Mouse (Mus musculus): ENCODE measurements around the gene Rpl28. TPM values are rescaled to one million over a fixed set of nuclear protein-coding genes. Genes with fewer than 3 reads are reported as not detected.

The Rpl28 gene
- polyA plus RNA-seq, 1 experiment: 176 TPM

GRCm38 (mm10) chr7:4749169-4749568 lies 43.5 kb upstream of the Rpl28 start:
- no peak overlapping the region for H3K27ac ChIP-seq (ENCODE audit: control insufficient read depth, insufficient read depth, low read depth, low read length)
- peak; percentile 22; the same call in 1 of the 2 replicates for TF ChIP-seq POLR2A (IDR thresholded peaks at IDR 0.05; ENCODE audit: control insufficient read depth, low read depth, low read length)
- TF ChIP-seq CTCF (IDR thresholded peaks at IDR 0.05; ENCODE audit: control insufficient read depth, insufficient read depth, insufficient replicate concordance, low read depth, low read length): no peak
- peaks cover 9% of the 10 kb centered on the region for H3K4me1 ChIP-seq (ENCODE audit: control insufficient read depth, insufficient read depth, low read length)
- H3K36me3 ChIP-seq (ENCODE audit: control insufficient read depth, insufficient read depth, low read length): no peaks in the 10 kb centered on the region; the same call in 1 of the 2 replicates
- H3K27me3 ChIP-seq (ENCODE audit: control insufficient read depth, insufficient read depth, low read length): no peaks in the 10 kb centered on the region
- H3K4me3 ChIP-seq (ENCODE audit: control insufficient read depth, low read depth, low read length): no peak overlapping the region

DNA sequence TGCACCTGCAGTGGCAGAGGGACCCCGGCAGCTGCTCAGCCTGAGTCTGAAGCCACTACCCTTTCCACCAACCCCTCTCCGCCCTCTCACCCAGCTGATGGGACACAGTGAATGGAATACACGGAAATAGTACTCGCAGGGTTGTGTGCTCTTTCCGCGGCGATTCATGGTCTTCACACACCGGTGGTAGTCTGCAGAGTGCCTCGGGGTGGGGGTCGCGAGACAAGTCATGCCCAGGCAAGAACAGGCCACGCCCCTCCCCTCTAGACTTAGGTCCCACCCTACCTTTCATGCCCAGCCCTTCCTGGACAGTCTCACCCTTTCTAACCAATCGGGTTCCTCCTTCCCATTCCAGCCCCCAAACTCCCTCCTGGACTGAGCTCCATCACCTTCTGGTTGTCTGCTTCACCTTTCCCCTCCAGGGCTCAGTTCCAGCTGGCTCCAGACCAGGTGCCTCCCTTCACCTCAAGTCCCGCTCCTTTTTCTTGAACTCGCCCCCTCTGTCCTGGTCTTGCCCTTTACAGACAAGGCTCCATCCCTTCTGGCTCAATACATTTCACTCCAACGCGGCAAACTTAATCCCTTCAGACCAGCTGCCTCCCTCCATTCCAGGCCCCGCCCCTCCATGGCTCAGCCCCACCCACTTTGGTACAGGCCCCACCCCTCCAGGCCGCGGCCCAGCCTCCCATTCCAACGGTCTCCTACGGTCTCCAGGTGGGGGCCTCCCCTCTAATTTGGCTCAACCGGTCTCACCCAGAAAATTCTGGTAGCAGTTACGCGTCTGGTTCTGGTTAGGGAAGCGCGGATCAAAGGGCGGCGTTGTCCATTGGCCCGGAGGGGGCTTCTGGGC lies 40.5 kb upstream of the Rpl28 start:
- Histone ChIP-seq H3K4me3 (ENCODE audit: control insufficient read depth, low read depth, low read length) (peak overlapping the region; percentile 87), H3K36me3 (ENCODE audit: control insufficient read depth, insufficient read depth, low read length) (no peaks in the 10 kb centered on the region; the same call in 1 of the 2 replicates), H3K27me3 (ENCODE audit: control insufficient read depth, insufficient read depth, low read length) (no peaks in the 10 kb centered on the region), H3K27ac (ENCODE audit: control insufficient read depth, insufficient read depth, low read depth, low read length) (peak overlapping the region; percentile 87), H3K4me1 (ENCODE audit: control insufficient read depth, insufficient read depth, low read length) (peaks cover 9% of the 10 kb centered on the region)
- TF ChIP-seq CTCF (IDR thresholded peaks at IDR 0.05; ENCODE audit: control insufficient read depth, insufficient read depth, insufficient replicate concordance, low read depth, low read length) (no peak), POLR2A (IDR thresholded peaks at IDR 0.05; ENCODE audit: control insufficient read depth, low read depth, low read length) (no peak)

GRCm38 (mm10) chr7:4752821-4753570 lies 39.7 kb upstream of the Rpl28 start, which contains the start of gene Cox6b2:
Gene Cox6b2 (minus strand): TSS chr7:4753094.
- TF ChIP-seq CTCF (IDR thresholded peaks at IDR 0.05; ENCODE audit: control insufficient read depth, insufficient read depth, insufficient replicate concordance, low read depth, low read length): no peak
- peak; percentile 92 for TF ChIP-seq POLR2A (IDR thresholded peaks at IDR 0.05; ENCODE audit: control insufficient read depth, low read depth, low read length)
- peak within 1 kb of the TSS; percentile 87 for H3K27ac ChIP-seq (ENCODE audit: control insufficient read depth, insufficient read depth, low read depth, low read length)
- H3K36me3 ChIP-seq (ENCODE audit: control insufficient read depth, insufficient read depth, low read length): no peaks in the 10 kb centered on the region; the same call in 1 of the 2 replicates

GRCm38 (mm10) chr7:4759670-4760069 lies 33.0 kb upstream of the Rpl28 start:
- no peaks in the 10 kb centered on the region for H3K4me1 ChIP-seq (ENCODE audit: control insufficient read depth, insufficient read depth, low read length)
- H3K36me3 ChIP-seq (ENCODE audit: control insufficient read depth, insufficient read depth, low read length): no peaks in the 10 kb centered on the region
- no peak overlapping the region for H3K4me3 ChIP-seq (ENCODE audit: control insufficient read depth, low read depth, low read length)
- no peak overlapping the region for H3K27ac ChIP-seq (ENCODE audit: control insufficient read depth, insufficient read depth, low read depth, low read length)
- H3K27me3 ChIP-seq (ENCODE audit: control insufficient read depth, insufficient read depth, low read length): no peaks in the 10 kb centered on the region
- TF ChIP-seq POLR2A (IDR thresholded peaks at IDR 0.05; ENCODE audit: control insufficient read depth, low read depth, low read length) (no peak), CTCF (IDR thresholded peaks at IDR 0.05; ENCODE audit: control insufficient read depth, insufficient read depth, insufficient replicate concordance, low read depth, low read length) (no peak)

More at GRCm38 (mm10) chr7:4752821-4753570, 39.7 kb upstream of the Rpl28 start, which contains the start of gene Cox6b2:
- no peaks in the 10 kb centered on the region for H3K27me3 ChIP-seq (ENCODE audit: control insufficient read depth, insufficient read depth, low read length)
- peak within 1 kb of the TSS; percentile 87 for H3K4me3 ChIP-seq (ENCODE audit: control insufficient read depth, low read depth, low read length)
- H3K4me1 ChIP-seq (ENCODE audit: control insufficient read depth, insufficient read depth, low read length): peaks cover 9% of the 10 kb centered on the region

DNA sequence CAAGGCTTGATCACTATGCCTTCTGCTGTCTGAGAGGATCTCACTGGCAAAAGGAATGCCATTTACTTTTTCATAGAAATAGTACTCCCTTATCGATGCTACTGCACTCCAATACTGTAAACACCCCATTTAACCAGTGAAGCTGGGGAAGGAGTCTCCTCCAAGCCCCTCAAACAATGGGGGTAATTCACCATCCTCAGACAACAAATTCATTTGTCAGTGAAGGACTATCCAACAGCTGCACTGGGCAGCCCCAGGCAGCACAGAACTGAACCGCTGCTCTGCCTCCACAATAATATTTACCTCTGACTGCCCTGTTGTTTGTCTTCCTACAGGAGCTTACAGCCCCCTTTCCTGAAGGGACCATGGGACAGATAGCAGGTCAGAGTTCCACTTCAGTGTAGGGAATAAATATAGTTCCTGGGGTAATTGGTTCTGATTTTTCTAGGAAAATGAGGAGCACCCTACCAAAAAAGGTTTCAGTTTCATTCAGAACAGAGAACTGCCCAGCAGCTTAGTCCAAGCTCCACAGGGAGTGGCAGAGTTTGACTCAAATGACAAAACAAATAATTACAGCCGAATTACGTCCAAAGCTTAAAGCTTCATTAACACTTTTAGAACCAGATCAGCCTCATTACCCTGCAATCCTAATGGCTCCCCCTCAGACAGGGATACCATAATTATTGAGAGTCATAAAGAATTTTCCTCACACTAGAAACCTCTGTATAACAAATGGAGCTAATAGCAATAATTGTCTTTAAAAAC lies 27.5 kb upstream of the Rpl28 start:
- H3K36me3 ChIP-seq (ENCODE audit: control insufficient read depth, insufficient read depth, low read length): no peaks in the 10 kb centered on the region
- TF ChIP-seq POLR2A (IDR thresholded peaks at IDR 0.05; ENCODE audit: control insufficient read depth, low read depth, low read length) (no peak), CTCF (IDR thresholded peaks at IDR 0.05; ENCODE audit: control insufficient read depth, insufficient read depth, insufficient replicate concordance, low read depth, low read length) (no peak)
- H3K27ac ChIP-seq (ENCODE audit: control insufficient read depth, insufficient read depth, low read depth, low read length): no peak overlapping the region
- H3K27me3 ChIP-seq (ENCODE audit: control insufficient read depth, insufficient read depth, low read length): no peaks in the 10 kb centered on the region
- no peaks in the 10 kb centered on the region for H3K4me1 ChIP-seq (ENCODE audit: control insufficient read depth, insufficient read depth, low read length)
- no peak overlapping the region for H3K4me3 ChIP-seq (ENCODE audit: control insufficient read depth, low read depth, low read length)

- Histone ChIP-seq H3K27ac (ENCODE audit: control insufficient read depth, insufficient read depth, low read depth, low read length) (peak within 1 kb of the TSS; percentile 23), H3K36me3 (ENCODE audit: control insufficient read depth, insufficient read depth, low read length) (no peaks in the 10 kb centered on the region), H3K4me1 (ENCODE audit: control insufficient read depth, insufficient read depth, low read length) (peaks cover 8% of the 10 kb centered on the region), H3K27me3 (ENCODE audit: control insufficient read depth, insufficient read depth, low read length) (no peaks in the 10 kb centered on the region), H3K4me3 (ENCODE audit: control insufficient read depth, low read depth, low read length) (peak within 1 kb of the TSS; percentile 91)
- TF ChIP-seq CTCF (IDR thresholded peaks at IDR 0.05; ENCODE audit: control insufficient read depth, insufficient read depth, insufficient replicate concordance, low read depth, low read length) (no peak), POLR2A (IDR thresholded peaks at IDR 0.05; ENCODE audit: control insufficient read depth, low read depth, low read length) (peak; percentile 65; the same call in 1 of the 2 replicates)
These were observed 21.5 kb upstream of the Rpl28 start, which contains the start of gene Fam71e2 for GRCm38 (mm10) chr7:4771202-4771601. Gene Fam71e2 (minus strand): TSS chr7:4771302.
